In genomic region chr5:146461612-146462011, GRCm38 (mm10) we compare ENCODE assay signal across 32 mouse cellular contexts. TPM values are rescaled to one million over a fixed set of nuclear protein-coding genes. Genes with fewer than 3 reads are reported as not detected.
DNase-seq lines count a peak whose midpoint lies in the region; ATAC-seq lines count a peak whose summit lies in the region.
"Had no signal": no experiment of that assay in that cellular context is flagged by ENCODE, and none has a peak within 500 bp of the region (broad histone marks: within the 10 kb centered on the region; RNA-seq: fewer than 3 reads in every experiment).

No protein-coding gene starts in this region.

- no peaks in the 10 kb centered on the region; the same call in 1 of the 2 replicates for H3K36me3 ChIP-seq in kidney, embryonic 14.5 days (ENCODE audit: control insufficient read depth, insufficient read depth, low read length)
- H3K36me3 ChIP-seq: heart, embryonic 10.5 days had no signal

- intact Hi-C loops in heart, postnatal 36 days (cut with DNase I), result no loop called here

- H3K4me1 ChIP-seq in kidney, embryonic 14.5 days (ENCODE audit: control insufficient read depth, insufficient read depth, low read length), result no peaks in the 10 kb centered on the region
- H3K4me1 ChIP-seq: forebrain, embryonic 15.5 days; heart, embryonic 10.5 days; hindbrain, embryonic 12.5 days; megakaryocyte, embryonic 14.5 days had no signal

- H3K4me2 ChIP-seq in kidney, embryonic 14.5 days (replicated peaks; ENCODE audit: low read depth, low read length), result no peak overlapping the region
- H3K4me2 ChIP-seq: forebrain, embryonic 15.5 days; hindbrain, embryonic 12.5 days; liver, embryonic 11.5 days; lung, embryonic 14.5 days had no signal

- WGBS in kidney, embryonic 14.5 days, result 68% methylated on average over 8 of the region's 8 CpGs

- no peaks in the 10 kb centered on the region for H3K9me3 ChIP-seq in kidney, embryonic 14.5 days (ENCODE audit: control insufficient read depth, low read length)
- H3K9me3 ChIP-seq: forebrain, embryonic 15.5 days; heart, embryonic 10.5 days; hindbrain, embryonic 12.5 days; megakaryocyte, embryonic 14.5 days had no signal

- no peaks in the 10 kb centered on the region for H3K27me3 ChIP-seq in kidney, embryonic 14.5 days (ENCODE audit: control insufficient read depth, insufficient read depth, low read length)
- H3K27me3 ChIP-seq: forebrain, embryonic 15.5 days; hindbrain, embryonic 12.5 days; megakaryocyte, embryonic 14.5 days had no signal

- DNase-seq in heart, adult 11 months, result peak; percentile 83
- no peak for DNase-seq in heart, postnatal 36 days
- peak; percentile 36 to 63 for DNase-seq in kidney, postnatal 4 days
- DNase-seq in cerebellum, adult 11 months, result no peak
- DNase-seq in left cerebral cortex, adult 9 months (ENCODE audit: low spot score in 2 of 2), result no peak
- no peak for DNase-seq in urinary bladder, adult 2 months (ENCODE audit: low spot score)
- DNase-seq: B cell, adult 2 months; cerebellum, adult 11-12 months; cerebellum, postnatal 36 days; left cerebral cortex, postnatal 4 days; lung, embryonic 14.5 days; midbrain, embryonic 14.5 days; right cerebral cortex, postnatal 14 days; spleen, adult 18-20 months; thymus, postnatal 25 days had no signal

- no peak overlapping the region for H3K4me3 ChIP-seq in kidney, embryonic 14.5 days (ENCODE audit: low read length)
- H3K4me3 ChIP-seq: erythroblast, embryonic 14.5 days; forebrain, embryonic 15.5 days; heart, embryonic 10.5 days; hindbrain, embryonic 12.5 days; layer of hippocampus, adult 2 months; megakaryocyte, embryonic 14.5 days; myocyte had no signal

- H3K9ac ChIP-seq in kidney, embryonic 14.5 days (ENCODE audit: low read depth, low read length), result no peak overlapping the region
- H3K9ac ChIP-seq: forebrain, embryonic 15.5 days; hindbrain, embryonic 12.5 days; lung, embryonic 14.5 days had no signal

- ATAC-seq in hematopoietic stem cell, adult 5-6 weeks (replicated peaks in 1 of 2; ENCODE audit: insufficient read depth in 1 of 2, low FRiP score in 2 of 2, low TSS enrichment in 1 of 2, low read depth in 1 of 2, poor library complexity in 2 of 2, severe bottlenecking in 2 of 2), result peak; percentile 37 to 54; a peak in 3 of 4 replicates
- 0 out of 2 replicates have a peak, but pooled peaks have one; percentile 62 for ATAC-seq in kidney, embryonic 14.5 days (ENCODE audit: low FRiP score, low TSS enrichment)
- ATAC-seq: forebrain, embryonic 15.5 days had no signal

- H3K27ac ChIP-seq in kidney, embryonic 14.5 days (ENCODE audit: low read depth, low read length), result no peak overlapping the region
- H3K27ac ChIP-seq: forebrain, embryonic 15.5 days; heart, embryonic 10.5 days; hindbrain, embryonic 12.5 days; layer of hippocampus, adult 2 months had no signal

RNA-seq across cellular contexts. Expression of gene Gm6408, which starts 20.2 kb away (rescaled TPM):
- not detected for total RNA-seq in heart, postnatal 36 days (2021)
- not detected in 2 replicates for total RNA-seq in hematopoietic stem cell, adult 5-6 weeks (2017)
- not detected in 2 replicates for polyA plus RNA-seq in kidney, embryonic 14.5 days (2014; fragmentation: Nextera tagmentation; extraction: Ambion mirVana)
- not detected in 2 replicates for polyA plus RNA-seq in urinary bladder, adult 2 months (2012; rRNA removed)
- total RNA-seq: gastrocnemius, adult 18-20 months; gastrocnemius, postnatal 4 days; layer of hippocampus, adult 2 months; left cerebral cortex, adult 18-20 months; left cerebral cortex, postnatal 4 days had no signal
- polyA plus RNA-seq: embryonic facial prominence, embryonic 11.5 days; erythroblast, embryonic 14.5 days; forebrain, embryonic 15.5 days; heart, embryonic 10.5 days; heart, postnatal 0 days; hindbrain, embryonic 12.5 days; intestine, embryonic 14.5 days; liver, embryonic 11.5 days; lung, embryonic 14.5 days; midbrain, embryonic 14.5 days; myocyte; neural tube, embryonic 14.5 days had no signal

RNA-seq across cellular contexts. Expression of gene Gm6370, which starts 29.6 kb away (rescaled TPM):
- total RNA-seq in heart, postnatal 36 days (2021), result not detected
- total RNA-seq in hematopoietic stem cell, adult 5-6 weeks (2017), result not detected in 2 replicates
- not detected in 2 replicates for polyA plus RNA-seq in kidney, embryonic 14.5 days (2014; fragmentation: Nextera tagmentation; extraction: Ambion mirVana)
- polyA plus RNA-seq in urinary bladder, adult 2 months (2012; rRNA removed), result not detected in 2 replicates
- total RNA-seq: gastrocnemius, adult 18-20 months; gastrocnemius, postnatal 4 days; layer of hippocampus, adult 2 months; left cerebral cortex, adult 18-20 months; left cerebral cortex, postnatal 4 days had no signal
- polyA plus RNA-seq: embryonic facial prominence, embryonic 11.5 days; erythroblast, embryonic 14.5 days; forebrain, embryonic 15.5 days; heart, embryonic 10.5 days; heart, postnatal 0 days; hindbrain, embryonic 12.5 days; intestine, embryonic 14.5 days; liver, embryonic 11.5 days; lung, embryonic 14.5 days; midbrain, embryonic 14.5 days; myocyte; neural tube, embryonic 14.5 days had no signal

RNA-seq across cellular contexts. Expression of gene 4930449I24Rik, which starts 40.6 kb away (rescaled TPM):
- total RNA-seq in heart, postnatal 36 days (2021), result not detected
- not detected in 2 replicates for total RNA-seq in hematopoietic stem cell, adult 5-6 weeks (2017)
- not detected in 2 replicates for polyA plus RNA-seq in kidney, embryonic 14.5 days (2014; fragmentation: Nextera tagmentation; extraction: Ambion mirVana)
- polyA plus RNA-seq in urinary bladder, adult 2 months (2012; rRNA removed), result not detected in 2 replicates
- total RNA-seq: gastrocnemius, adult 18-20 months; gastrocnemius, postnatal 4 days; layer of hippocampus, adult 2 months; left cerebral cortex, adult 18-20 months; left cerebral cortex, postnatal 4 days had no signal
- polyA plus RNA-seq: embryonic facial prominence, embryonic 11.5 days; erythroblast, embryonic 14.5 days; forebrain, embryonic 15.5 days; heart, embryonic 10.5 days; heart, postnatal 0 days; hindbrain, embryonic 12.5 days; intestine, embryonic 14.5 days; liver, embryonic 11.5 days; lung, embryonic 14.5 days; midbrain, embryonic 14.5 days; myocyte; neural tube, embryonic 14.5 days had no signal

RNA-seq across cellular contexts. Expression of gene Gm3402, which starts 52.3 kb away (rescaled TPM):
- total RNA-seq in heart, postnatal 36 days (2021), result not detected
- total RNA-seq in hematopoietic stem cell, adult 5-6 weeks (2017), result not detected in 2 replicates
- polyA plus RNA-seq in kidney, embryonic 14.5 days (2014; fragmentation: Nextera tagmentation; extraction: Ambion mirVana), result not detected in 2 replicates
- not detected in 2 replicates for polyA plus RNA-seq in urinary bladder, adult 2 months (2012; rRNA removed)
- total RNA-seq: gastrocnemius, adult 18-20 months; gastrocnemius, postnatal 4 days; layer of hippocampus, adult 2 months; left cerebral cortex, adult 18-20 months; left cerebral cortex, postnatal 4 days had no signal
- polyA plus RNA-seq: embryonic facial prominence, embryonic 11.5 days; erythroblast, embryonic 14.5 days; forebrain, embryonic 15.5 days; heart, embryonic 10.5 days; heart, postnatal 0 days; hindbrain, embryonic 12.5 days; intestine, embryonic 14.5 days; liver, embryonic 11.5 days; lung, embryonic 14.5 days; midbrain, embryonic 14.5 days; myocyte; neural tube, embryonic 14.5 days had no signal

Comparison
In these comparisons a context has a peak if more than half of its experiments do, and no peak if none do; other contexts are left out.
1. DNase-seq: peak in heart, adult 11 months (single experiment) and kidney, postnatal 4 days (2 of 2); none in heart, postnatal 36 days (0 of 2), cerebellum, adult 11 months (single experiment), left cerebral cortex, adult 9 months (0 of 2) and urinary bladder, adult 2 months (single experiment).